Mouse (Mus musculus): Measurements from ENCODE around the gene Dgki. TPM values are rescaled to one million over a fixed set of nuclear protein-coding genes. Genes with fewer than 3 reads are reported as not detected.

Gene Dgki
- polyA plus RNA-seq, 1 experiment from 2014 or later = 0.60 TPM

- no peaks in the 10 kb centered on the region for H3K36me3 ChIP-seq
- WGBS = 41% methylated on average over 7 of the region's 7 CpGs
- H3K9ac ChIP-seq = no peak overlapping the region
- H3K27ac ChIP-seq = no peak overlapping the region
- no peak overlapping the region for H3K4me2 ChIP-seq
- no peak overlapping the region for H3K4me3 ChIP-seq
- H3K27me3 ChIP-seq = no peaks in the 10 kb centered on the region
- peaks cover 11% of the 10 kb centered on the region for H3K4me1 ChIP-seq
- no peaks in the 10 kb centered on the region for H3K9me3 ChIP-seq
- peak; percentile 94 for ATAC-seq (ENCODE audit: borderline replicate concordance, extremely low read depth, low FRiP score, low TSS enrichment)
Measured at GRCm38 (mm10) chr6:36850422-36851129, 449.4 kb downstream of the Dgki start.

- H3K4me2 ChIP-seq = no peak overlapping the region
- H3K9ac ChIP-seq = no peak overlapping the region
- no peaks in the 10 kb centered on the region for H3K27me3 ChIP-seq
- no peaks in the 10 kb centered on the region for H3K36me3 ChIP-seq
- H3K9me3 ChIP-seq = no peaks in the 10 kb centered on the region
- H3K4me3 ChIP-seq = no peak overlapping the region
- H3K4me1 ChIP-seq = peaks cover 4% of the 10 kb centered on the region; the same call in 1 of the 2 replicates
- 74% methylated on average over 1 of the region's 1 CpGs for WGBS
- H3K27ac ChIP-seq = no peak overlapping the region
- no peak for ATAC-seq (ENCODE audit: borderline replicate concordance, extremely low read depth, low FRiP score, low TSS enrichment)
Measured at GRCm38 (mm10) chr6:36845288-36845687, 454.7 kb downstream of the Dgki start.

- Histone ChIP-seq H3K4me3 (no peak overlapping the region), H3K4me2 (no peak overlapping the region), H3K27ac (no peak overlapping the region), H3K9me3 (no peaks in the 10 kb centered on the region), H3K27me3 (no peaks in the 10 kb centered on the region), H3K9ac (no peak overlapping the region), H3K4me1 (peaks cover 4% of the 10 kb centered on the region; the same call in 1 of the 2 replicates), H3K36me3 (no peaks in the 10 kb centered on the region)
- ATAC-seq (ENCODE audit: borderline replicate concordance, extremely low read depth, low FRiP score, low TSS enrichment) = no peak
- 45% methylated on average over 6 of the region's 6 CpGs for WGBS
Measured at GRCm38 (mm10) chr6:36844258-36844657, 455.7 kb downstream of the Dgki start.

GRCm38 (mm10) chr6:36843031-36843488 lies 456.9 kb downstream of the Dgki start:
- Histone ChIP-seq H3K4me1 (peaks cover 4% of the 10 kb centered on the region; the same call in 1 of the 2 replicates), H3K27me3 (no peaks in the 10 kb centered on the region), H3K9me3 (no peaks in the 10 kb centered on the region), H3K4me2 (no peak overlapping the region), H3K36me3 (no peaks in the 10 kb centered on the region), H3K9ac (no peak overlapping the region), H3K27ac (peak overlapping the region; percentile 47), H3K4me3 (no peak overlapping the region)
- 78% methylated on average over 3 of the region's 3 CpGs for WGBS
- no peak for ATAC-seq (ENCODE audit: borderline replicate concordance, extremely low read depth, low FRiP score, low TSS enrichment)

GRCm38 (mm10) chr6:36842101-36842922 lies 457.7 kb downstream of the Dgki start:
- H3K27me3 ChIP-seq = no peaks in the 10 kb centered on the region
- H3K4me3 ChIP-seq = no peak overlapping the region
- no peaks in the 10 kb centered on the region for H3K9me3 ChIP-seq
- no peak overlapping the region for H3K9ac ChIP-seq
- peak overlapping the region; percentile 47 for H3K27ac ChIP-seq
- no peaks in the 10 kb centered on the region for H3K36me3 ChIP-seq
- H3K4me1 ChIP-seq = peaks cover 4% of the 10 kb centered on the region; the same call in 1 of the 2 replicates
- ATAC-seq (ENCODE audit: borderline replicate concordance, extremely low read depth, low FRiP score, low TSS enrichment) = no peak
- 66% methylated on average over 5 of the region's 5 CpGs for WGBS
- no peak overlapping the region for H3K4me2 ChIP-seq

- 33% methylated on average over 3 of the region's 3 CpGs for WGBS
- no peaks in the 10 kb centered on the region for H3K27me3 ChIP-seq
- H3K27ac ChIP-seq = no peak overlapping the region
- no peak overlapping the region for H3K9ac ChIP-seq
- ATAC-seq (ENCODE audit: borderline replicate concordance, extremely low read depth, low FRiP score, low TSS enrichment) = no peak
- H3K9me3 ChIP-seq = no peaks in the 10 kb centered on the region
- H3K4me2 ChIP-seq = no peak overlapping the region
- H3K4me3 ChIP-seq = no peak overlapping the region
- H3K36me3 ChIP-seq = no peaks in the 10 kb centered on the region
- H3K4me1 ChIP-seq = peaks cover 4% of the 10 kb centered on the region; the same call in 1 of the 2 replicates
Measured at GRCm38 (mm10) chr6:36841701-36842100, 458.3 kb downstream of the Dgki start.

GRCm38 (mm10) chr6:36841174-36841573 lies 458.8 kb downstream of the Dgki start:
- no peaks in the 10 kb centered on the region for H3K36me3 ChIP-seq
- no peak for ATAC-seq (ENCODE audit: borderline replicate concordance, extremely low read depth, low FRiP score, low TSS enrichment)
- H3K9ac ChIP-seq = no peak overlapping the region
- no peak overlapping the region for H3K27ac ChIP-seq
- no peak overlapping the region for H3K4me3 ChIP-seq
- H3K9me3 ChIP-seq = no peaks in the 10 kb centered on the region
- H3K4me2 ChIP-seq = no peak overlapping the region
- H3K4me1 ChIP-seq = peaks cover 4% of the 10 kb centered on the region; the same call in 1 of the 2 replicates
- H3K27me3 ChIP-seq = no peaks in the 10 kb centered on the region

- H3K4me1 ChIP-seq = peaks cover 4% of the 10 kb centered on the region; the same call in 1 of the 2 replicates
- H3K27me3 ChIP-seq = no peaks in the 10 kb centered on the region
- 90% methylated on average over 1 of the region's 1 CpGs for WGBS
- H3K27ac ChIP-seq = no peak overlapping the region
- H3K9me3 ChIP-seq = no peaks in the 10 kb centered on the region
- no peak for ATAC-seq (ENCODE audit: borderline replicate concordance, extremely low read depth, low FRiP score, low TSS enrichment)
- no peak overlapping the region for H3K9ac ChIP-seq
- H3K4me3 ChIP-seq = no peak overlapping the region
- H3K4me2 ChIP-seq = no peak overlapping the region
- H3K36me3 ChIP-seq = no peaks in the 10 kb centered on the region
Measured at GRCm38 (mm10) chr6:36838747-36839146, 461.2 kb downstream of the Dgki start.

- WGBS = 74% methylated on average over 3 of the region's 3 CpGs
- Histone ChIP-seq H3K36me3 (no peaks in the 10 kb centered on the region), H3K4me2 (no peak overlapping the region), H3K9me3 (no peaks in the 10 kb centered on the region), H3K27me3 (no peaks in the 10 kb centered on the region), H3K4me1 (no peaks in the 10 kb centered on the region), H3K4me3 (no peak overlapping the region), H3K27ac (no peak overlapping the region), H3K9ac (no peak overlapping the region)
- ATAC-seq (ENCODE audit: borderline replicate concordance, extremely low read depth, low FRiP score, low TSS enrichment) = no peak
Measured at GRCm38 (mm10) chr6:36835351-36835750, 464.6 kb downstream of the Dgki start.

GRCm38 (mm10) chr6:36834695-36835265 lies 465.2 kb downstream of the Dgki start:
- Histone ChIP-seq H3K9me3 (no peaks in the 10 kb centered on the region), H3K4me3 (no peak overlapping the region), H3K9ac (no peak overlapping the region), H3K27ac (no peak overlapping the region), H3K4me1 (no peaks in the 10 kb centered on the region), H3K4me2 (no peak overlapping the region), H3K36me3 (no peaks in the 10 kb centered on the region), H3K27me3 (no peaks in the 10 kb centered on the region)
- WGBS = 75% methylated on average over 4 of the region's 4 CpGs
- ATAC-seq (ENCODE audit: borderline replicate concordance, extremely low read depth, low FRiP score, low TSS enrichment) = no peak

- H3K9me3 ChIP-seq = no peaks in the 10 kb centered on the region
- no peak overlapping the region for H3K27ac ChIP-seq
- H3K27me3 ChIP-seq = no peaks in the 10 kb centered on the region
- H3K4me2 ChIP-seq = no peak overlapping the region
- H3K36me3 ChIP-seq = no peaks in the 10 kb centered on the region
- no peak for ATAC-seq (ENCODE audit: borderline replicate concordance, extremely low read depth, low FRiP score, low TSS enrichment)
- no peak overlapping the region for H3K4me3 ChIP-seq
- 78% methylated on average over 4 of the region's 4 CpGs for whole genome bisulfite sequencing
- H3K4me1 ChIP-seq = no peaks in the 10 kb centered on the region
- no peak overlapping the region for H3K9ac ChIP-seq
Measured at GRCm38 (mm10) chr6:36832681-36833080, 467.3 kb downstream of the Dgki start.

- no peaks in the 10 kb centered on the region for H3K4me1 ChIP-seq
- no peak for ATAC-seq (ENCODE audit: borderline replicate concordance, extremely low read depth, low FRiP score, low TSS enrichment)
Measured at GRCm38 (mm10) chr6:36832207-36832606, 467.8 kb downstream of the Dgki start.

More at GRCm38 (mm10) chr6:36832207-36832606, 467.8 kb downstream of the Dgki start:
- Histone ChIP-seq H3K4me2 (no peak overlapping the region), H3K36me3 (no peaks in the 10 kb centered on the region), H3K4me3 (no peak overlapping the region), H3K27ac (no peak overlapping the region), H3K9me3 (no peaks in the 10 kb centered on the region), H3K9ac (no peak overlapping the region), H3K27me3 (no peaks in the 10 kb centered on the region)
- 74% methylated on average over 2 of the region's 2 CpGs for WGBS

Data from lung, embryonic 15.5 days (tissue).